In genomic region chr4:139872595-139872994, GRCm38 (mm10) we compare ENCODE assay signal across 9 mouse cellular contexts. TPM values are rescaled to one million over a fixed set of nuclear protein-coding genes. Genes with fewer than 3 reads are reported as not detected.
DNase-seq lines count a peak whose midpoint lies in the region; ATAC-seq and TF ChIP-seq lines count a peak whose summit lies in the region.
"Had no signal": no experiment of that assay in that cellular context is flagged by ENCODE, and none has a peak within 500 bp of the region (broad histone marks: within the 10 kb centered on the region; RNA-seq: fewer than 3 reads in every experiment).

No protein-coding gene starts in this region.

- TF ChIP-seq CTCF in brain, embryonic 14.5 days (IDR thresholded peaks at IDR 0.05; ENCODE audit: borderline replicate concordance, extremely low read depth, insufficient read depth, insufficient read length) = peak; percentile 99

- peak; percentile 33 to 64 for DNase-seq in cerebellum, adult 18-20 months
- no peak for DNase-seq in cerebellum, adult 11-12 months
- DNase-seq in 3T3-L1 (ENCODE audit: low read depth, low spot score) = peak; percentile 55
- DNase-seq in brain, embryonic 14.5 days (ENCODE audit: low read depth) = peak; percentile 88
- DNase-seq in kidney, postnatal 36 days = peak; percentile 11 to 71
- DNase-seq in midbrain, embryonic 11.5 days (ENCODE audit: low spot score, missing footprints) = peak; percentile 97
- peak; percentile 41 for DNase-seq in thymus, postnatal 0 days (ENCODE audit: low spot score)

- H3K9ac ChIP-seq in forebrain, embryonic 13.5 days = no peak overlapping the region
- no peak overlapping the region for H3K9ac ChIP-seq in midbrain, embryonic 11.5 days (ENCODE audit: low read length)
- H3K9ac ChIP-seq: limb, embryonic 15.5 days had no signal

- no peak overlapping the region for H3K4me3 ChIP-seq in forebrain, embryonic 13.5 days
- no peak overlapping the region for H3K4me3 ChIP-seq in midbrain, embryonic 11.5 days (ENCODE audit: low read depth, low read length)
- H3K4me3 ChIP-seq: limb, embryonic 15.5 days had no signal

- ATAC-seq in forebrain, embryonic 13.5 days = peak; percentile 69
- ATAC-seq in midbrain, embryonic 11.5 days (ENCODE audit: low FRiP score) = peak; percentile 64

- no peak for TF ChIP-seq POLR2A in brain, embryonic 14.5 days (IDR thresholded peaks at IDR 0.05; ENCODE audit: borderline replicate concordance, extremely low read depth, insufficient read depth, insufficient read length, poor library complexity, severe bottlenecking)

- no peak overlapping the region for H3K4me2 ChIP-seq in forebrain, embryonic 13.5 days
- H3K4me2 ChIP-seq in midbrain, embryonic 11.5 days = no peak overlapping the region
- H3K4me2 ChIP-seq: limb, embryonic 15.5 days had no signal

- H3K4me1 ChIP-seq in forebrain, embryonic 13.5 days = no peaks in the 10 kb centered on the region
- peaks cover 2% of the 10 kb centered on the region; the same call in 1 of the 2 replicates for H3K4me1 ChIP-seq in midbrain, embryonic 11.5 days (ENCODE audit: control insufficient read depth, insufficient read depth, low read length)
- H3K4me1 ChIP-seq: limb, embryonic 15.5 days had no signal

- 0% methylated on average over 3 of the region's 3 CpGs for WGBS in forebrain, embryonic 13.5 days
- WGBS in midbrain, embryonic 11.5 days = 8% methylated on average over 3 of the region's 3 CpGs

- peaks cover 6% of the 10 kb centered on the region; the same call in 1 of the 2 replicates for H3K27me3 ChIP-seq in forebrain, embryonic 13.5 days
- no peaks in the 10 kb centered on the region for H3K27me3 ChIP-seq in midbrain, embryonic 11.5 days (ENCODE audit: control insufficient read depth, insufficient read depth, low read length)

- H3K36me3 ChIP-seq in forebrain, embryonic 13.5 days (ENCODE audit: poor library complexity, severe bottlenecking) = no peaks in the 10 kb centered on the region
- H3K36me3 ChIP-seq in midbrain, embryonic 11.5 days (ENCODE audit: control insufficient read depth, insufficient read depth, low read length) = no peaks in the 10 kb centered on the region
- H3K36me3 ChIP-seq: limb, embryonic 15.5 days had no signal

- no peak overlapping the region for H3K27ac ChIP-seq in forebrain, embryonic 13.5 days
- H3K27ac ChIP-seq in midbrain, embryonic 11.5 days (ENCODE audit: low read depth, low read length) = no peak overlapping the region
- H3K27ac ChIP-seq: limb, embryonic 15.5 days had no signal

- no peaks in the 10 kb centered on the region for H3K9me3 ChIP-seq in forebrain, embryonic 13.5 days (replicated peaks)
- no peaks in the 10 kb centered on the region for H3K9me3 ChIP-seq in midbrain, embryonic 11.5 days (ENCODE audit: control insufficient read depth, low read length)
- H3K9me3 ChIP-seq: limb, embryonic 15.5 days had no signal

RNA-seq across cellular contexts. Expression of gene Pax7, which starts 39.3 kb away (rescaled TPM):
- 6.8 and 12.2 TPM in 2 replicates for polyA plus RNA-seq in brain, embryonic 14.5 days (2012; rRNA removed)
- polyA plus RNA-seq in forebrain, embryonic 13.5 days (2015; fragmentation: Nextera tagmentation; extraction: Ambion mirVana) = 0.04 and 0.09 TPM in 2 replicates
- 3.1 and 3.4 TPM in 2 replicates for polyA plus RNA-seq in midbrain, embryonic 11.5 days (2014; fragmentation: Nextera tagmentation; extraction: Ambion mirVana)
- 0.04 and 0.09 TPM in 2 replicates for polyA plus RNA-seq in thymus, postnatal 0 days (2015; fragmentation: Nextera tagmentation; extraction: Ambion mirVana)
